Mouse (Mus musculus): ENCODE data around the gene Srr.

The Srr gene

GRCm38 (mm10) chr11:74907850-74908249, 17.9 kb downstream of the Srr start:
- DNase-seq (ENCODE audit: low read depth) = no peak

DNA sequence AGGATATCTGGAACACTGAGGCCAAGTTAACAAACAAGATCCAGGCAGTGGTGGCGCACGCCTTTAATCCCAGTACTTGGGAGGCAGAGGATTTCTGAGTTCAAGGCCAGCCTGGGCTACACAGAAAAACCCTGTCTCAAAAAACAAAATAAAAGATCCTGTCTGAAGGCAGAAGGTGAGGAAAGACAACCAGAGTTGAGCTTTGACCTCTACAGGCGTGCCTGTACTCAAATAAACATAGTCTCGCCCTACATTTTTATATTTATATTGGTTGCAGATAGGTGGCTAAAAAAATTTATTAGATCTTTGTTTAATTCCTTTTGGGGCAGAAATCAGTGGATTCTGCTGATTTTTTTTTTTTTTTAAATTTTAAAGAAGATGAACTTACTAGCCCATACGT, 23.3 kb downstream of the Srr start:
- DNase-seq (ENCODE audit: low read depth) = no peak

DNA sequence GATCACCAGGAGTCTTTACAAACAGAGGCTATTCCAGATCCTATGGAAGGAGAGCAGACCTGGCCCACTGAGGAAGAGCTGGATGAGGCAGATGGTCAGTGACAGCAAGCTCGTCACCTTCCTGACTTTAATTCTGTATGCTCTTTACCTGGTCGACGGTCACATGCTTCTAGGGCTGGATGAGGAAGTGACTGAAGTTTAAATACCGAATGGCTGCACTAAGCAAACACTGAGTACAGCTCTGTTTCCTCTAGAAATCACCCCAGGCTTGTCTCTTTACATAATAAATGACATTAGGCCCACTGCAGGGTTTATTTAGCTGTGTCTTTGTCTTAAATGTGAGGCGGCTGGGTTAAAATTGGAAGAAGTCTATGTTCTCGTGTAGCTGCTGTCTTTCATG, 24.2 kb downstream of the Srr start:
- DNase-seq (ENCODE audit: low read depth) = no peak

DNA sequence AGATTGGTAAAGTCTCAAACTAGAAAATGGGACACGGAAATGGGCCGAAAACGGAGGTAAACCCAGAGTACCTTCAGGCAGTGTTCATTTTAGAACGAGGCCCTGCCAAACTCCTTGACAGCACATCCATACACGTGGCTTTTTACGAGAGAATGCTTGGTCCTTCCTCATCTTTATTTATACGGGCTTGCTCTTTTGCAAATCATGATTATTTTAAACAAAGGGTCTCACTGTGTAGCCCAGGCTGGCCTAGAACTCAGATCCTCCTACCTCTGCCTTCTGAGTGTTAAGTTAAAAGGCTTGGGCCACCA, 27.3 kb downstream of the Srr start:
- DNase-seq (ENCODE audit: low read depth) = no peak

DNA sequence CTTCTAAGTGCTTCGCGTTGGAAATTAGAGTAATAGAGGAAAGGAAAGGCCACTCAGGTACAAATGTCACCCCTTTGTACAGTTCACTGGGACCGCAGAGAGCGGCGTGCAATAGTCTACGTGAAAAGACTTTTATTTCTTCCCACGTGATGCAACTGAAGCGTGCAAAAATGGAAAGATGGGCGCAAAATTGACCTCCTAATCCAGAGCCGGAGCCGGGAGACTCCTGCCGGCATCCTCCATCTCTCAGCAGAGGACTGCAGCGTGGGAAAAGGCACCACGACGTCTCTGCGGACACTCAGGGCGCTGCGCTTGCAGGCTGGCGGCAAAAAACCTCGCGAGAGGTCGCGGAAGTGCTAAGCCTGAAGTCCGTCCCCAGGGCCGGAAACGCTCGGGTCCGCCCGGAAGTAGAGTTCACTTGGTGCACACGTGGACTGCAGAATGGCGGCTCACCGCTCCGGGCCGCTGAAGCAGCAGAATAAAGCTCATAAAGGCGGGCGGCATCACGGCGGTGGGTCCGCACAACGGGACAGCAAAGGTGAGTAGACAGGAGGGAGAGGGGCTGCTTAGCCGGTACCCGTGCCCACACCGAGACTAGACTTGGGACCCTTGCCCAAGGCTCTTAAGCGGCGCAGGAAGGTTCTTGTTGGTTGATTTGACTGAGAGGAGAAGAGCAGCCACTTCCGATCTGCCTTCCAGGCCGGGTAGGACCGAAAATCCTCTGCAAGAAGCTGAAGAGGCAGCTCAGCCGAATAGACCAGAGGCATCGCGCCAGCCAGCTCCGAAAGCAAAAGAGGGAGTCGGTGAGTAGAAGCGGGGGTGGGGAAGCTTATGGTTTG, 27.9 kb downstream of the Srr start, which contains the start of gene Tsr1:
Gene Tsr1 (plus strand): TSS at position 394 of the 839 bp plus-strand sequence.
- peak; percentile 94 for DNase-seq (ENCODE audit: low read depth)

DNA sequence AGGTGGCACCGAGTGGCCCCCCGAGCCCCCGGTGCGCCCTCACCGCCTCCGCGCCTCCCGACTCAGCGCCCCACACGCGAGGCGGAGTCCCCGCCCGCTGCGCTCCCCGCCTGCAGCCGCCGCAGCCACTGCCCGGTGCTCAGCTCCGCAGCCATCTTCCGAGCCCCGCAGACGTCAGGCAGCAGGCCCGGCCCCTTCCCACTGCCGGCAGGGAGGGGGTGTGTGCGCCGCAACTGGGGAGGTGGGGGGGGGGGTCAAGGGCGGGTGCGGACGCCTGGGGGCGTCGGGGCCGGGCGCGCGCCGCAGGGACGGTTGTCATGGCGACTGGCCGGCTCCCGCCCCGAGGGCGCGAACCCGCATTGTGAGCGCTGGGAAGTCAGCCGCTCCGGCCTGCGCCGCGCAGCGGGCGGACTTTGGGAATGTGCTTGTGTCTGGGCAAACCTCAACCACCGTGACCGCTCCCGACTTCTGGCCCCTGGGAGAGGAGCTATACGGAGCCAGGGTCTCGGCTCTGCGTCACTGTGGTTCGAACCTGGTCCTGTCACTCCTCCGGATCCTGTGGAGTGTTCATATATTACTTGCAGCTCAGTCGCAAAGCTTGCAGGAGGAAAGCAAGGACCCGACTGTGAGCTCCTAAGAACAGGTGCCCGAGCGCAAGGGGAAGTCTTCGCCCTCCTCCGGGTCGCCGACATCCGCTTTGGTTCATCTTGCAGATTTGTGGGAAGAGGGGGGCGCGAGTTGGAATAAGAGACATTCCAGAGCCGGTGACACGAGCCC, 28.7 kb downstream of the Srr start, which contains the start of gene Sgsm2:
Gene Sgsm2 (minus strand): TSS at position 160 of the 777 bp plus-strand sequence.
- DNase-seq (ENCODE audit: low read depth) = peak; percentile 75

- peak; percentile 73 for DNase-seq (ENCODE audit: low read depth)
These were observed 29.5 kb downstream of the Srr start for GRCm38 (mm10) chr11:74895980-74896900.

DNA sequence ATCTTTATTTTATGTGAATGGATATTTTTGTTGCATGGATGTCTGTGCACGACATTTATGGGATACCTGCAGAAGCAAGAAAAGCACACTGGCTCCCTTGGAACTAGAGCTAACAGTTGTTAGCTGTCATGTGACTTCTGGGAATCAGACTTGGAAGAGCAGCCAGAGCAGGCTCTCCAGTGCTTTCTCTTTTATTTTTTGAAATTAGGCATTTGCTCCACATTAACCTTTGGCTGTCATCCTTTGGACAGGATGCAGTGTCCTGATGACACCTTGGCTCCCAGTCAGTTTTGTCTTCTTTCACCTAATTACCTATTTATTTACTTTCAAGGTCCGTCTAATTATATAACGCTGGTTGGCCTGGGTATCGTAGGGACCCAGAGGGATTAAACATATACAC, 31.1 kb downstream of the Srr start:
- no peak for DNase-seq (ENCODE audit: low read depth)

DNA sequence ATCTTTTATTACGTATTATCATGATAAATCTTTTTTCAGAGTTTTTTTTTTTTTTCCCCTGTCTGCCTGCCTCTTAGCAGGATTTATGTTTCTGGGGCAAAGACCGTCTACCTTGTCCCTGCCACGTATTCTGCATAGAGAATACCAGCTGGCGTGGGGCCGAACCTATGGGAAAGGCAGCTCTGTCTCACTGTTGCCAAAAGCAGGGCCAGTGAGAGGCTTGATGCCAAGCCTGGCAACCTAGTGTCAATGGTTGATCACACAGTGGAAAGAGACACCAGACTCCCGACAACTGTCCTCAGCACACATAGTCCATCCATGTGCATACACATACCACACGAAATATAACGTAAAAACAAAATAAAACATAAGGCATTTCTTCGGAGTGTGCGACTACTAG, 42.6 kb downstream of the Srr start:
- no peak for DNase-seq (ENCODE audit: low read depth)

- DNase-seq (ENCODE audit: low read depth) = no peak
These were observed 43.8 kb downstream of the Srr start for GRCm38 (mm10) chr11:74881979-74882378.

DNA sequence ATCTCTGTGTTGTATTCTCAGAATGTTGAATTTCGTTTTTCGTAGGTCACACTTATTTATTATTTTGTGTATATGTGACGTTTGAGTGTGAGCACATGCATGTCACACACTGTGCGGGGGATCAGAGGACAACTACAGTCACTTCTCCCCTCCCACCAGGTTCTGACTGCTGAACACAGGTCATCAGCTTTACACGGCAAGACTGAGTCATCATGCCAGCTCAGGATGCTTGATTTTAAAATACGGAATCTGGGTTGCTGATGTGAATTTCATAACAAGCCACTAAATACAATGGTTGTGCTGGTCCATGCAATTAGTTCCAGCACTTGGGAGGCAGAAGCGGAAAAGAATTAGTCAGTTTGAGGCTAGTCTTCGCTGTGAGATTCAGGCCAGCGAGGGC, 44.7 kb downstream of the Srr start:
- DNase-seq (ENCODE audit: low read depth) = peak; percentile 31

- no peak for DNase-seq (ENCODE audit: low read depth)
These were observed 48.9 kb downstream of the Srr start for GRCm38 (mm10) chr11:74876801-74877200.

DNA sequence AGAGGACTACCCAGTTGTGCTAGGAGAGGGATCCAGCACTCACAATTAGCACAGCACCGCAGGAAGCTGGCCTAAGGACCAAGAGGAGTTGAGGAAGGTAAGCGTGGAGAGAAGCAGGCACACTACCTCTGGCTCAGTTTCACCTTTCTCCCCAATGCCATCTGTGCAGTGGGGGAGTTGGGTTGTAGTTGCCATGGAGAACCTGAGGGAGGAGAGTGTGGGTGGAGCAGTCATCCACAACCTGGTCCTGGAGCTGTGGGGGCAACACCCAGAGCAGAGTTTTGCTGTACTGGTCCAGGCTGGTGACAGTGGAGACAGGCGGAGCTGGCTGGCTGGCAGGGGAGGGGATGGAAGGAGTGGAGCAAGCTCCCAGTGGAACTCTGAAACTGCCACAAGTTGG, 51.1 kb downstream of the Srr start:
- no peak for DNase-seq (ENCODE audit: low read depth)

GRCm38 (mm10) chr11:74870991-74871622, 54.6 kb downstream of the Srr start:
- no peak for DNase-seq (ENCODE audit: low read depth)

DNA sequence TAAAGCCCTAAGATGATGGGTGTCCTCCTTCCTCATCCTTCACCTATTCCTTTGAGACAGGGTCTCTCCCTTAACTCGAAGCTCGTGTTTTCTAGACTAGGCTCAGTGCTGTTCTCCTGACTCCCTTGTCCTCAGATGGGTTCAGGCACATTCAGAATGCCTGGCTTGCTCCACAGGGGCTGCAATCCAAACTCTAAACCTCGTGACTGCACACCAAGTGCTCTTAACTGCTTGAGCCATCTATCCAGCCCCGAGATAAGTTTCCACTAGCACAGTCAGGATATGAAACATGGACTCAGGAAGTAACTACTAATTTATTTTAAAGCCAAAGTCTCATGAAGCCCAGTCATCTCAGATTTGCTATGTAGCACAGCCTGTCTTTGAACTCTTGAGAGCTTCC, 55.2 kb downstream of the Srr start:
- no peak for DNase-seq (ENCODE audit: low read depth)

GRCm38 (mm10) chr11:74869603-74870002, 56.1 kb downstream of the Srr start:
- DNase-seq (ENCODE audit: low read depth) = no peak

- DNase-seq (ENCODE audit: low read depth) = no peak
These were observed 57.5 kb downstream of the Srr start for GRCm38 (mm10) chr11:74868046-74868760.

DNA sequence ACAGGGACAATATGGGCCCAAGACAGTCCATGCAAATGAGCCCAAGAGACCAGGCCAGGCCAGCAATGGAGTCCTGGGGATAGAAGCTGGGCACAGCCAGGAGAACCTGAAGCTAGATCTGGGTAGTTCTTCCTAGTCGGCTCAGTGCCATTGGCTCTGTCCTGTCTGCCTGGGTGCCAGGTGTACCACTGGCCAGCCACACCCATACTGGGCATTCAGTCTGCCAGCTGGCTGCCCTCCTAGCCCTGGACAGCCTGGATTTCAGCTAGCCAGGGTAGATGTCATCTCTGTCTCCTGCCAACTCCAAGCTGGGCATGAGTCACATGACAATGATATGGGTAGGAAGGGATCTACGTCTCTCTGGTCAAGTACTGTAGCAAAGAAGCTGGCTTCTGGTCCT, 58.6 kb downstream of the Srr start:
- no peak for DNase-seq (ENCODE audit: low read depth)

GRCm38 (mm10) chr11:74866640-74867039, 59.1 kb downstream of the Srr start:
- DNase-seq (ENCODE audit: low read depth) = no peak

GRCm38 (mm10) chr11:74865252-74865651, 60.5 kb downstream of the Srr start:
- no peak for DNase-seq (ENCODE audit: low read depth)

DNA sequence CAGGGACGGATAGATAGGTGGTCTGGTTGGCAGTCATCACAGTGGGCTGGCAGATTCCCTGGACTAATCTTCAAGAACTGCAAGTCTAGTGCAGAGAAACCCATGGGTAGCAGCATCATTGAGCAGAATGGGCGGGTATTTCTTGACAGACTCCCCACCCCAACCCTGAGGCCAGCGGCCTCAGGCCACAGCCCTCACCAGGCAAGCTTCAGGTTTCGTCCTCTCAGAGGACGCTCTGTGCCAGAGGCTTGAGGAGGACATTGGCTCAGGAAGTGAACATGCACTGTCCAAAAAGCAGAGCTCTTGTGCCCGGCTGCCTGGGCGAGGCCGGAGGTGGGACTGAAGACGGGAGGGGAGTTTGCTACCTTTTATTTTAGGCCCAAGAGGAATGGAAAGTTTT, 61.3 kb downstream of the Srr start:
- no peak for DNase-seq (ENCODE audit: low read depth)

All from induced T-regulatory cell, adult 2 months (primary cell).